Mouse (Mus musculus): ENCODE data around the gene Gpr27. TPM values are rescaled to one million over a fixed set of nuclear protein-coding genes. Genes with fewer than 3 reads are reported as not detected.

Gpr27 gene
- polyA plus RNA-seq (2015; fragmentation: Nextera tagmentation; extraction: Ambion mirVana) = 0.04 TPM in 1 of 2 replicates, not detected in the other

GRCm38 (mm10) chr6:99692206-99692915 is at the start of gene Gpr27:
TSS of gene Gpr27 (plus strand) at chr6:99692679.
- WGBS (ENCODE audit: insufficient replicate concordance) = under 1% methylated on average over 76 of the region's 112 CpGs
- Histone ChIP-seq H3K4me2 (ENCODE audit: low read depth, low read length) (peak within 1 kb of the TSS; percentile 64), H3K9ac (ENCODE audit: low read depth, low read length) (no peak within 1 kb of the TSS), H3K4me1 (ENCODE audit: control insufficient read depth, low read depth, low read length) (no peaks in the 10 kb centered on the region), H3K27ac (ENCODE audit: low read length) (no peak within 1 kb of the TSS), H3K36me3 (ENCODE audit: control insufficient read depth, insufficient read depth) (no peaks in the 10 kb centered on the region), H3K4me3 (ENCODE audit: low read depth, low read length) (peak within 1 kb of the TSS; percentile 51), H3K9me3 (replicated peaks; ENCODE audit: control insufficient read depth, low read length) (no peaks in the 10 kb centered on the region), H3K27me3 (ENCODE audit: control insufficient read depth, insufficient read depth, low read depth, low read length) (peaks cover 72% of the 10 kb centered on the region)
- no peak for ATAC-seq (ENCODE audit: low read depth)

- no peak overlapping the region for H3K27ac ChIP-seq (ENCODE audit: low read length)
- no peaks in the 10 kb centered on the region for H3K36me3 ChIP-seq (ENCODE audit: control insufficient read depth, insufficient read depth)
- peak; percentile 67 for ATAC-seq (ENCODE audit: low read depth)
- no peaks in the 10 kb centered on the region for H3K27me3 ChIP-seq (ENCODE audit: control insufficient read depth, insufficient read depth, low read depth, low read length)
- 44% methylated on average over 10 of the region's 10 CpGs for WGBS (ENCODE audit: insufficient replicate concordance)
- no peak overlapping the region for H3K4me3 ChIP-seq (ENCODE audit: low read depth, low read length)
- H3K9ac ChIP-seq (ENCODE audit: low read depth, low read length) = no peak overlapping the region
- H3K4me1 ChIP-seq (ENCODE audit: control insufficient read depth, low read depth, low read length) = no peaks in the 10 kb centered on the region
- H3K4me2 ChIP-seq (ENCODE audit: low read depth, low read length) = no peak overlapping the region
- no peaks in the 10 kb centered on the region for H3K9me3 ChIP-seq (replicated peaks; ENCODE audit: control insufficient read depth, low read length)
Measured at GRCm38 (mm10) chr6:99643439-99644199, 48.9 kb upstream of the Gpr27 start.

- Histone ChIP-seq H3K4me2 (ENCODE audit: low read depth, low read length) (no peak overlapping the region), H3K27ac (ENCODE audit: low read length) (no peak overlapping the region), H3K4me3 (ENCODE audit: low read depth, low read length) (no peak overlapping the region), H3K9me3 (replicated peaks; ENCODE audit: control insufficient read depth, low read length) (no peaks in the 10 kb centered on the region), H3K4me1 (ENCODE audit: control insufficient read depth, low read depth, low read length) (no peaks in the 10 kb centered on the region), H3K9ac (ENCODE audit: low read depth, low read length) (no peak overlapping the region), H3K36me3 (ENCODE audit: control insufficient read depth, insufficient read depth) (no peaks in the 10 kb centered on the region), H3K27me3 (ENCODE audit: control insufficient read depth, insufficient read depth, low read depth, low read length) (no peaks in the 10 kb centered on the region)
- WGBS (ENCODE audit: insufficient replicate concordance) = 54% methylated on average over 5 of the region's 5 CpGs
- ATAC-seq (ENCODE audit: low read depth) = no peak
Measured at GRCm38 (mm10) chr6:99644386-99644785, 48.1 kb upstream of the Gpr27 start.

GRCm38 (mm10) chr6:99644876-99645275 is 47.6 kb upstream of the Gpr27 start:
- Histone ChIP-seq H3K4me1 (ENCODE audit: control insufficient read depth, low read depth, low read length) (no peaks in the 10 kb centered on the region), H3K4me2 (ENCODE audit: low read depth, low read length) (no peak overlapping the region), H3K27me3 (ENCODE audit: control insufficient read depth, insufficient read depth, low read depth, low read length) (no peaks in the 10 kb centered on the region), H3K9me3 (replicated peaks; ENCODE audit: control insufficient read depth, low read length) (no peaks in the 10 kb centered on the region), H3K36me3 (ENCODE audit: control insufficient read depth, insufficient read depth) (no peaks in the 10 kb centered on the region), H3K9ac (ENCODE audit: low read depth, low read length) (no peak overlapping the region), H3K27ac (ENCODE audit: low read length) (no peak overlapping the region), H3K4me3 (ENCODE audit: low read depth, low read length) (no peak overlapping the region)
- WGBS (ENCODE audit: insufficient replicate concordance) = 57% methylated on average over 5 of the region's 5 CpGs
- no peak for ATAC-seq (ENCODE audit: low read depth)

GRCm38 (mm10) chr6:99646344-99646743 is 46.1 kb upstream of the Gpr27 start:
- no peak overlapping the region for H3K9ac ChIP-seq (ENCODE audit: low read depth, low read length)
- WGBS (ENCODE audit: insufficient replicate concordance) = 70% methylated on average over 10 of the region's 10 CpGs
- no peaks in the 10 kb centered on the region for H3K4me1 ChIP-seq (ENCODE audit: control insufficient read depth, low read depth, low read length)
- no peak for ATAC-seq (ENCODE audit: low read depth)
- H3K27me3 ChIP-seq (ENCODE audit: control insufficient read depth, insufficient read depth, low read depth, low read length) = no peaks in the 10 kb centered on the region
- no peak overlapping the region for H3K4me3 ChIP-seq (ENCODE audit: low read depth, low read length)
- H3K4me2 ChIP-seq (ENCODE audit: low read depth, low read length) = no peak overlapping the region
- no peaks in the 10 kb centered on the region for H3K9me3 ChIP-seq (replicated peaks; ENCODE audit: control insufficient read depth, low read length)
- H3K27ac ChIP-seq (ENCODE audit: low read length) = no peak overlapping the region
- no peaks in the 10 kb centered on the region for H3K36me3 ChIP-seq (ENCODE audit: control insufficient read depth, insufficient read depth)

- 32% methylated on average over 2 of the region's 2 CpGs for WGBS (ENCODE audit: insufficient replicate concordance)
- H3K9ac ChIP-seq (ENCODE audit: low read depth, low read length) = no peak overlapping the region
Measured at GRCm38 (mm10) chr6:99649307-99649706, 43.2 kb upstream of the Gpr27 start.

GRCm38 (mm10) chr6:99652341-99652740 is 40.1 kb upstream of the Gpr27 start:
- Histone ChIP-seq H3K36me3 (ENCODE audit: control insufficient read depth, insufficient read depth) (no peaks in the 10 kb centered on the region), H3K4me3 (ENCODE audit: low read depth, low read length) (no peak overlapping the region), H3K4me1 (ENCODE audit: control insufficient read depth, low read depth, low read length) (no peaks in the 10 kb centered on the region), H3K27ac (ENCODE audit: low read length) (no peak overlapping the region), H3K9me3 (replicated peaks; ENCODE audit: control insufficient read depth, low read length) (no peaks in the 10 kb centered on the region), H3K4me2 (ENCODE audit: low read depth, low read length) (no peak overlapping the region), H3K9ac (ENCODE audit: low read depth, low read length) (no peak overlapping the region), H3K27me3 (ENCODE audit: control insufficient read depth, insufficient read depth, low read depth, low read length) (no peaks in the 10 kb centered on the region)
- 67% methylated on average over 2 of the region's 2 CpGs for WGBS (ENCODE audit: insufficient replicate concordance)
- ATAC-seq (ENCODE audit: low read depth) = no peak

More at GRCm38 (mm10) chr6:99649307-99649706, 43.2 kb upstream of the Gpr27 start:
- no peaks in the 10 kb centered on the region for H3K4me1 ChIP-seq (ENCODE audit: control insufficient read depth, low read depth, low read length)
- no peak overlapping the region for H3K27ac ChIP-seq (ENCODE audit: low read length)
- no peaks in the 10 kb centered on the region for H3K36me3 ChIP-seq (ENCODE audit: control insufficient read depth, insufficient read depth)
- no peaks in the 10 kb centered on the region for H3K27me3 ChIP-seq (ENCODE audit: control insufficient read depth, insufficient read depth, low read depth, low read length)
- no peaks in the 10 kb centered on the region for H3K9me3 ChIP-seq (replicated peaks; ENCODE audit: control insufficient read depth, low read length)
- H3K4me2 ChIP-seq (ENCODE audit: low read depth, low read length) = no peak overlapping the region
- no peak overlapping the region for H3K4me3 ChIP-seq (ENCODE audit: low read depth, low read length)
- no peak for ATAC-seq (ENCODE audit: low read depth)

- no peaks in the 10 kb centered on the region for H3K36me3 ChIP-seq (ENCODE audit: control insufficient read depth, insufficient read depth)
- no peaks in the 10 kb centered on the region for H3K9me3 ChIP-seq (replicated peaks; ENCODE audit: control insufficient read depth, low read length)
- H3K4me2 ChIP-seq (ENCODE audit: low read depth, low read length) = no peak overlapping the region
- no peak overlapping the region for H3K9ac ChIP-seq (ENCODE audit: low read depth, low read length)
- no peak for ATAC-seq (ENCODE audit: low read depth)
- WGBS (ENCODE audit: insufficient replicate concordance) = 61% methylated on average over 5 of the region's 5 CpGs
- H3K4me3 ChIP-seq (ENCODE audit: low read depth, low read length) = no peak overlapping the region
- H3K27ac ChIP-seq (ENCODE audit: low read length) = no peak overlapping the region
- no peaks in the 10 kb centered on the region for H3K4me1 ChIP-seq (ENCODE audit: control insufficient read depth, low read depth, low read length)
- H3K27me3 ChIP-seq (ENCODE audit: control insufficient read depth, insufficient read depth, low read depth, low read length) = no peaks in the 10 kb centered on the region
Measured at GRCm38 (mm10) chr6:99654343-99654742, 38.1 kb upstream of the Gpr27 start.

GRCm38 (mm10) chr6:99655488-99655887 is 37.0 kb upstream of the Gpr27 start:
- Histone ChIP-seq H3K27me3 (ENCODE audit: control insufficient read depth, insufficient read depth, low read depth, low read length) (no peaks in the 10 kb centered on the region), H3K4me3 (ENCODE audit: low read depth, low read length) (no peak overlapping the region), H3K9ac (ENCODE audit: low read depth, low read length) (no peak overlapping the region), H3K9me3 (replicated peaks; ENCODE audit: control insufficient read depth, low read length) (no peaks in the 10 kb centered on the region), H3K36me3 (ENCODE audit: control insufficient read depth, insufficient read depth) (no peaks in the 10 kb centered on the region), H3K27ac (ENCODE audit: low read length) (no peak overlapping the region), H3K4me2 (ENCODE audit: low read depth, low read length) (peak overlapping the region; percentile 36), H3K4me1 (ENCODE audit: control insufficient read depth, low read depth, low read length) (no peaks in the 10 kb centered on the region)
- ATAC-seq (ENCODE audit: low read depth) = 0 out of 2 replicates have a peak, but pooled peaks have one; percentile 16
- 19% methylated on average over 7 of the region's 7 CpGs for WGBS (ENCODE audit: insufficient replicate concordance)
